Mouse (Mus musculus) ovary, postnatal 36 days (tissue): Measurements from ENCODE around the gene Srsf5.

Source experiments
- DNase-seq: peaks from one replicate; pipeline ENCODE4 v3.0.0; 2022; ENCODE audit warnings: low spot score, mixed read lengths

Gene Srsf5

GRCm38 (mm10) chr12:80998528-80999221, 53.4 kb downstream of the Srsf5 start:
- DNase-seq, result no peak
